Mouse (Mus musculus): ENCODE data around the gene Cd3d. TPM values are rescaled to one million over a fixed set of nuclear protein-coding genes. Genes with fewer than 3 reads are reported as not detected.

Cd3d gene
- polyA plus RNA-seq, 1 experiment from 2014 or later = not detected

- Histone ChIP-seq H3K9ac (ENCODE audit: low read length) (no peak overlapping the region), H3K27ac (ENCODE audit: low read depth, low read length) (no peak overlapping the region), H3K4me3 (ENCODE audit: low read depth, low read length) (no peak overlapping the region), H3K4me1 (ENCODE audit: control insufficient read depth, insufficient read depth, low read length) (no peaks in the 10 kb centered on the region), H3K36me3 (ENCODE audit: control insufficient read depth, insufficient read depth, low read length) (no peaks in the 10 kb centered on the region), H3K4me2 (no peak overlapping the region), H3K9me3 (ENCODE audit: control insufficient read depth, low read length) (no peaks in the 10 kb centered on the region), H3K27me3 (ENCODE audit: control insufficient read depth, insufficient read depth, low read length) (no peaks in the 10 kb centered on the region)
- ATAC-seq (ENCODE audit: low FRiP score) (no peak), DNase-seq (ENCODE audit: low spot score, missing footprints) (no peak)
- 64% methylated on average over 14 of the region's 14 CpGs for WGBS
Measured at GRCm38 (mm10) chr9:44986242-44986781, 4.7 kb downstream of the Cd3d start.

- H3K4me1 ChIP-seq (ENCODE audit: control insufficient read depth, insufficient read depth, low read length) = no peaks in the 10 kb centered on the region
- H3K9me3 ChIP-seq (ENCODE audit: control insufficient read depth, low read length) = no peaks in the 10 kb centered on the region
- no peak overlapping the region for H3K27ac ChIP-seq (ENCODE audit: low read depth, low read length)
- H3K27me3 ChIP-seq (ENCODE audit: control insufficient read depth, insufficient read depth, low read length) = no peaks in the 10 kb centered on the region
- ATAC-seq (ENCODE audit: low FRiP score) (no peak), DNase-seq (ENCODE audit: low spot score, missing footprints) (no peak)
- no peak overlapping the region for H3K4me3 ChIP-seq (ENCODE audit: low read depth, low read length)
- WGBS = 76% methylated on average over 5 of the region's 5 CpGs
- H3K9ac ChIP-seq (ENCODE audit: low read length) = no peak overlapping the region
- no peaks in the 10 kb centered on the region for H3K36me3 ChIP-seq (ENCODE audit: control insufficient read depth, insufficient read depth, low read length)
- H3K4me2 ChIP-seq = no peak overlapping the region
Measured at GRCm38 (mm10) chr9:44986976-44987375, 5.4 kb downstream of the Cd3d start.

GRCm38 (mm10) chr9:44991821-44992220 is 10.2 kb downstream of the Cd3d start:
- H3K4me2 ChIP-seq = no peak overlapping the region
- H3K4me1 ChIP-seq (ENCODE audit: control insufficient read depth, insufficient read depth, low read length) = no peaks in the 10 kb centered on the region
- H3K4me3 ChIP-seq (ENCODE audit: low read depth, low read length) = no peak overlapping the region
- WGBS = 89% methylated on average over 2 of the region's 2 CpGs
- H3K27me3 ChIP-seq (ENCODE audit: control insufficient read depth, insufficient read depth, low read length) = no peaks in the 10 kb centered on the region
- no peak overlapping the region for H3K27ac ChIP-seq (ENCODE audit: low read depth, low read length)
- H3K9me3 ChIP-seq (ENCODE audit: control insufficient read depth, low read length) = no peaks in the 10 kb centered on the region
- ATAC-seq (ENCODE audit: low FRiP score) = no peak
- no peak for DNase-seq (ENCODE audit: low spot score, missing footprints)
- H3K36me3 ChIP-seq (ENCODE audit: control insufficient read depth, insufficient read depth, low read length) = no peaks in the 10 kb centered on the region
- H3K9ac ChIP-seq (ENCODE audit: low read length) = no peak overlapping the region

GRCm38 (mm10) chr9:44992271-44992670 is 10.7 kb downstream of the Cd3d start:
- H3K9me3 ChIP-seq (ENCODE audit: control insufficient read depth, low read length) = no peaks in the 10 kb centered on the region
- DNase-seq (ENCODE audit: low spot score, missing footprints) (no peak), ATAC-seq (ENCODE audit: low FRiP score) (no peak)
- H3K4me3 ChIP-seq (ENCODE audit: low read depth, low read length) = no peak overlapping the region
- no peaks in the 10 kb centered on the region for H3K36me3 ChIP-seq (ENCODE audit: control insufficient read depth, insufficient read depth, low read length)
- H3K27me3 ChIP-seq (ENCODE audit: control insufficient read depth, insufficient read depth, low read length) = no peaks in the 10 kb centered on the region
- H3K4me2 ChIP-seq = no peak overlapping the region
- H3K9ac ChIP-seq (ENCODE audit: low read length) = no peak overlapping the region
- no peak overlapping the region for H3K27ac ChIP-seq (ENCODE audit: low read depth, low read length)
- H3K4me1 ChIP-seq (ENCODE audit: control insufficient read depth, insufficient read depth, low read length) = no peaks in the 10 kb centered on the region

GRCm38 (mm10) chr9:44993268-44993667 is 11.7 kb downstream of the Cd3d start:
- no peak overlapping the region for H3K9ac ChIP-seq (ENCODE audit: low read length)
- WGBS = 94% methylated on average over 2 of the region's 2 CpGs
- no peaks in the 10 kb centered on the region for H3K27me3 ChIP-seq (ENCODE audit: control insufficient read depth, insufficient read depth, low read length)
- no peak overlapping the region for H3K4me2 ChIP-seq
- ATAC-seq (ENCODE audit: low FRiP score) (no peak), DNase-seq (ENCODE audit: low spot score, missing footprints) (no peak)
- H3K4me3 ChIP-seq (ENCODE audit: low read depth, low read length) = no peak overlapping the region
- H3K36me3 ChIP-seq (ENCODE audit: control insufficient read depth, insufficient read depth, low read length) = no peaks in the 10 kb centered on the region
- H3K4me1 ChIP-seq (ENCODE audit: control insufficient read depth, insufficient read depth, low read length) = no peaks in the 10 kb centered on the region
- H3K9me3 ChIP-seq (ENCODE audit: control insufficient read depth, low read length) = no peaks in the 10 kb centered on the region
- H3K27ac ChIP-seq (ENCODE audit: low read depth, low read length) = no peak overlapping the region

- Histone ChIP-seq H3K4me1 (ENCODE audit: control insufficient read depth, insufficient read depth, low read length) (no peaks in the 10 kb centered on the region), H3K9ac (ENCODE audit: low read length) (no peak overlapping the region), H3K36me3 (ENCODE audit: control insufficient read depth, insufficient read depth, low read length) (no peaks in the 10 kb centered on the region), H3K4me3 (ENCODE audit: low read depth, low read length) (no peak overlapping the region), H3K27me3 (ENCODE audit: control insufficient read depth, insufficient read depth, low read length) (no peaks in the 10 kb centered on the region), H3K27ac (ENCODE audit: low read depth, low read length) (no peak overlapping the region), H3K4me2 (no peak overlapping the region), H3K9me3 (ENCODE audit: control insufficient read depth, low read length) (no peaks in the 10 kb centered on the region)
- ATAC-seq (ENCODE audit: low FRiP score) = no peak
- DNase-seq (ENCODE audit: low spot score, missing footprints) = no peak
- WGBS = 80% methylated on average over 4 of the region's 4 CpGs
Measured at GRCm38 (mm10) chr9:44994962-44995361, 13.4 kb downstream of the Cd3d start.

GRCm38 (mm10) chr9:44996590-44996989 is 15.0 kb downstream of the Cd3d start:
- H3K36me3 ChIP-seq (ENCODE audit: control insufficient read depth, insufficient read depth, low read length) = no peaks in the 10 kb centered on the region
- WGBS = 93% methylated on average over 7 of the region's 7 CpGs
- ATAC-seq (ENCODE audit: low FRiP score) = no peak
- no peak overlapping the region for H3K27ac ChIP-seq (ENCODE audit: low read depth, low read length)
- H3K4me1 ChIP-seq (ENCODE audit: control insufficient read depth, insufficient read depth, low read length) = no peaks in the 10 kb centered on the region
- H3K4me3 ChIP-seq (ENCODE audit: low read depth, low read length) = no peak overlapping the region
- no peak overlapping the region for H3K4me2 ChIP-seq
- no peaks in the 10 kb centered on the region for H3K27me3 ChIP-seq (ENCODE audit: control insufficient read depth, insufficient read depth, low read length)
- no peak for DNase-seq (ENCODE audit: low spot score, missing footprints)
- no peak overlapping the region for H3K9ac ChIP-seq (ENCODE audit: low read length)
- no peaks in the 10 kb centered on the region for H3K9me3 ChIP-seq (ENCODE audit: control insufficient read depth, low read length)

GRCm38 (mm10) chr9:44998138-44998537 is 16.6 kb downstream of the Cd3d start:
- Histone ChIP-seq H3K9me3 (ENCODE audit: control insufficient read depth, low read length) (no peaks in the 10 kb centered on the region), H3K27ac (ENCODE audit: low read depth, low read length) (no peak overlapping the region), H3K36me3 (ENCODE audit: control insufficient read depth, insufficient read depth, low read length) (no peaks in the 10 kb centered on the region), H3K27me3 (ENCODE audit: control insufficient read depth, insufficient read depth, low read length) (no peaks in the 10 kb centered on the region), H3K4me2 (no peak overlapping the region), H3K4me3 (ENCODE audit: low read depth, low read length) (no peak overlapping the region), H3K4me1 (ENCODE audit: control insufficient read depth, insufficient read depth, low read length) (no peaks in the 10 kb centered on the region), H3K9ac (ENCODE audit: low read length) (no peak overlapping the region)
- no peak for ATAC-seq (ENCODE audit: low FRiP score)
- WGBS = 75% methylated on average over 11 of the region's 11 CpGs
- no peak for DNase-seq (ENCODE audit: low spot score, missing footprints)

GRCm38 (mm10) chr9:44999171-44999570 is 17.6 kb downstream of the Cd3d start:
- no peak overlapping the region for H3K27ac ChIP-seq (ENCODE audit: low read depth, low read length)
- ATAC-seq (ENCODE audit: low FRiP score) (no peak), DNase-seq (ENCODE audit: low spot score, missing footprints) (no peak)
- no peak overlapping the region for H3K9ac ChIP-seq (ENCODE audit: low read length)
- H3K4me2 ChIP-seq = no peak overlapping the region
- no peaks in the 10 kb centered on the region for H3K36me3 ChIP-seq (ENCODE audit: control insufficient read depth, insufficient read depth, low read length)
- no peaks in the 10 kb centered on the region for H3K4me1 ChIP-seq (ENCODE audit: control insufficient read depth, insufficient read depth, low read length)
- H3K9me3 ChIP-seq (ENCODE audit: control insufficient read depth, low read length) = no peaks in the 10 kb centered on the region
- no peaks in the 10 kb centered on the region for H3K27me3 ChIP-seq (ENCODE audit: control insufficient read depth, insufficient read depth, low read length)
- H3K4me3 ChIP-seq (ENCODE audit: low read depth, low read length) = no peak overlapping the region
- WGBS = 57% methylated on average over 6 of the region's 6 CpGs

- 78% methylated on average over 5 of the region's 5 CpGs for WGBS
- Histone ChIP-seq H3K36me3 (ENCODE audit: control insufficient read depth, insufficient read depth, low read length) (no peaks in the 10 kb centered on the region), H3K9me3 (ENCODE audit: control insufficient read depth, low read length) (no peaks in the 10 kb centered on the region), H3K27ac (ENCODE audit: low read depth, low read length) (no peak overlapping the region), H3K4me1 (ENCODE audit: control insufficient read depth, insufficient read depth, low read length) (no peaks in the 10 kb centered on the region), H3K27me3 (ENCODE audit: control insufficient read depth, insufficient read depth, low read length) (no peaks in the 10 kb centered on the region), H3K4me2 (no peak overlapping the region), H3K4me3 (ENCODE audit: low read depth, low read length) (no peak overlapping the region), H3K9ac (ENCODE audit: low read length) (no peak overlapping the region)
- DNase-seq (ENCODE audit: low spot score, missing footprints) (no peak), ATAC-seq (ENCODE audit: low FRiP score) (no peak)
Measured at GRCm38 (mm10) chr9:44999776-45000175, 18.2 kb downstream of the Cd3d start.
